Mouse (Mus musculus) 416B (cell line): ENCODE measurements at regions not wholly inside any gene's neighbourhood (a gene's known extent, or its start where the extent isn't known, plus 50 kb on each side); places are given as distances from the start of the nearest gene placed in this dataset.

Source experiments
- DNase-seq: peaks from one replicate; pipeline ENCODE4 v3.0.0; 2011; ENCODE audit warnings: low read depth

GRCm38 (mm10) chr12:51118781-51119180 is 229.1 kb upstream of the G2e3 start:
- DNase-seq, result no peak

- no peak for DNase-seq
Observed at GRCm38 (mm10) chr12:51118021-51118694, 229.7 kb upstream of the G2e3 start.

GRCm38 (mm10) chr12:51117436-51118020 is 230.3 kb upstream of the G2e3 start:
- DNase-seq, result no peak

- no peak for DNase-seq
Observed at GRCm38 (mm10) chr12:51111811-51112210, 236.1 kb upstream of the G2e3 start.

- no peak for DNase-seq
Observed at GRCm38 (mm10) chr12:51108044-51108443, 239.8 kb upstream of the G2e3 start.

GRCm38 (mm10) chr12:51103541-51104042 is 244.3 kb upstream of the G2e3 start:
- DNase-seq, result no peak

GRCm38 (mm10) chr12:51101636-51102035 is 246.2 kb upstream of the G2e3 start:
- no peak for DNase-seq

GRCm38 (mm10) chr12:51100868-51101267 is 247.0 kb upstream of the G2e3 start:
- no peak for DNase-seq

GRCm38 (mm10) chr12:51095974-51096373 is 251.9 kb upstream of the G2e3 start:
- no peak for DNase-seq

GRCm38 (mm10) chr12:51089324-51089723 is 258.5 kb upstream of the G2e3 start:
- DNase-seq, result no peak

GRCm38 (mm10) chr12:51081809-51082208 is 266.1 kb upstream of the G2e3 start:
- DNase-seq, result no peak

GRCm38 (mm10) chr12:51073503-51073902 is 274.4 kb upstream of the G2e3 start:
- no peak for DNase-seq

- no peak for DNase-seq
Observed at GRCm38 (mm10) chr12:51060931-51061330, 286.9 kb upstream of the G2e3 start.

GRCm38 (mm10) chr12:51058569-51058968 is 289.3 kb upstream of the G2e3 start:
- no peak for DNase-seq

GRCm38 (mm10) chr12:51058104-51058503 is 289.8 kb upstream of the G2e3 start:
- no peak for DNase-seq

- no peak for DNase-seq
Observed at GRCm38 (mm10) chr12:51047116-51047515, 300.7 kb upstream of the G2e3 start.

GRCm38 (mm10) chr12:51045437-51045836 is 302.4 kb upstream of the G2e3 start:
- no peak for DNase-seq

GRCm38 (mm10) chr12:51045020-51045419 is 302.8 kb upstream of the G2e3 start:
- no peak for DNase-seq

GRCm38 (mm10) chr12:51032193-51032592 is 315.7 kb upstream of the G2e3 start:
- no peak for DNase-seq

GRCm38 (mm10) chr12:51028601-51029174 is 319.2 kb upstream of the G2e3 start:
- no peak for DNase-seq

- no peak for DNase-seq
Observed at GRCm38 (mm10) chr12:51026046-51026445, 321.8 kb upstream of the G2e3 start.

GRCm38 (mm10) chr12:51025531-51025930 is 322.3 kb upstream of the G2e3 start:
- no peak for DNase-seq

GRCm38 (mm10) chr12:51024057-51024743 is 323.7 kb upstream of the G2e3 start:
- DNase-seq, result no peak
